Mouse (Mus musculus) megakaryocyte-erythroid progenitor cell, adult 5 weeks (primary cell): Measurements from ENCODE around the gene Recql5. TPM values are rescaled to one million over a fixed set of nuclear protein-coding genes. Genes with fewer than 3 reads are reported as not detected.

Experiments used
- polyA plus RNA-seq: library from polyadenylated mRNA; stranded (reverse); fragments of >175 nt; gene quantifications from 2 replicates; pipeline ENCODE4 v1.2.3, GENCODE M21; 2012

The Recql5 gene
- 20.8 and 23.6 TPM in 2 replicates for polyA plus RNA-seq

GRCm38 (mm10) chr11:115933108-115933746 is at the start of gene Recql5, which contains the start of gene Sap30bp:
Recql5 (minus strand) TSS chr11:115933477.
Sap30bp (plus strand) TSS chr11:115933282.

DNA sequence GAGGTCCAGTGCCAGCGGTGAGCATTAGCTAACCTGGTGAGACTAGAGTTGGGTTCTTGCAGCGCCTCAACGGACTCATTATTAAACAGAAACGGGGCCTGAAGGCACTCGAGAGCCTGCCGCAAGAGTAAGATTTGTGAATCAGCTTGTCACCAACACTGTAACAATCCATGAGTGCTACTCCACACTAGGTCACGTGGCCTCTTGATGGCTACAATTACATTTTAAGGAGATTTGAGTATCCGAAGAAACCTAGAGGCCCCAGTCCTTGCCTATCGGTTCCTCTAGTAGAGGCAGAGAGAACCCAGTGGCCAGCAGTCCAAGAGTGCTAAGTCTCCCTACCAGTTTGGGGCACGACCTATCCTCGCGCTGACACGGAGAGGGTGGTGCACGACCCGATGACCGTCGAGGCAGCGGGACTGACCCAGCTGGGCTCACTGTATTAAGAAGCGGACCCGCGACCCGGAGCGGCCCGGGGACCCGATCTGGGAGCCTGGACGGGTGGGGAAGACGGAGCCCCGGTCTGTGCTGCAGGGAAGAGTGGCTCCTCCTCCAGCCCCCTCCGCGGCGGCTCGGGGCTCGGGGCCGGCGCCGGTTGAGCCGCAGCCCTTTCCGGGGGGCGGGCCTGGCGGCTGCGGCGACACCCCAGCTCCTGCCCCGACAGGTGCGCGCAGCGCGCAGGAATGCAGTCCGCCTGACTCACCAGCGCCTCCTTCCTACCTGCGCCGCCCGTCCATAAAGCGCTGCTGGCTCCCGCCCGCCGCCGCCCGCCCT is 41.2 kb upstream of the Recql5 start, which contains the start of gene Itgb4:
TSS of gene Itgb4 (plus strand) at position 401 of the 774 bp plus-strand sequence.

DNA sequence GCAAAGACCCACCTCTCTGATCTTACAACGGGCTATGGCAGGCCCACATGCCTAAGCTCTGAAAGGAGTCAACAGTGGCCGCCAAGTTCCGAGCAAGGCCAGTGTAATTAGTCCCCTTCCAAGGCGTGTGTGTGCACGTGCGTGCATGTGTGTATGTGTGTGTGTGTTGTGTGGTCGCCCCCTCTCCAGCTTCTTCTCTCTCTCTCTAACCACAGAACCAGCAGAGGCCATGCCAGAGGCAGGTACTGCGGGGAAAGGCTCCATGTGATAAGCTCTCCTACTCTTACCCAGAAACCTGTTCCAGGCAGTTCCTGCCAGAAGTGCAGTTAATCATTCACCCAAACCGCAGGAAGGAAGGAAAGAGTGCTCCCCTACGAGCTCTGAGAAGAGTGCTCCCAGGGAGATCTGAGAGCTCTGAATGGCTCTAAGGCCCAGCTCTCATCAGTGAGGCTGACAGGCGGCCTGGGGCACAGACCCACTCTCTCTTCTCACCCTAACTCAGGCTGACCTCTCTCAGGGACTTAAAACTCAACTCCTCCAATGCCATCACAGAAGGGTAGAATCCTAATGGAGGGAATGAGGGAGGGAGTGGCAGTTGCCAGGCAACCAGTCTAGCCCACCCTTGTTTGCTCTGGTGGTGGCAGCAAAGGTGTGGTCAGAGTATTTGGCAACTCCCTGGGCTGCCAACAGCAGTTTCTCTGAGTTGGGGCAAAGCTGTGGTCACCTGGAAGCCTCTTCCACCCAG is 21.5 kb downstream of the Recql5 start, which contains the start of gene Smim6:
TSS of gene Smim6 (plus strand) at position 386 of the 745 bp plus-strand sequence.

GRCm38 (mm10) chr11:115899486-115900266 is 33.6 kb downstream of the Recql5 start, which contains the start of gene Smim5:
Smim5 (plus strand) TSS chr11:115899966.

DNA sequence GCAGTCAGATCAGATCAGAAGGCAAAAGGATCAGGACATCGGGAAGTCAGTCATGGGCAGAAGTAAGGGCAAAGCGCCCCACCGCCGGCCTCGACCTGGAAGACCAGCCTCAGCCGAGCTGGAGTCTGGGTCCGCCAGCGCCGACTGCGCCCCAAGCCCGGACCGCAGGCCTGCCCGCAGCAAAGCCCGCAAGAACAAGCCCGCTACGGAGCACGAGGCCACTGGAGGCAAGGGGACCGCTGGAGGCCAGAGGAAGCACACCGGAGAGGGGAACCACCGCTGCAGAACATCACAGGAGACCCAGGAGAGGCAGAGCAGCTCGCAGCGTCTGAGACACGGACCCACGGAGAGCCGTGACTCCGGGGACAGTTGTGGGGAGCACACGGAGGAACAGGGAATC is 74.9 kb downstream of the Recql5 start, which contains the start of gene Myo15b:
TSS of gene Myo15b (plus strand) at position 53 of the 400 bp plus-strand sequence.

Other genes starting within 250 kb of the Recql5 start
- 87.8 and 104 TPM in 2 replicates for gene Grb2, start 224.9 kb downstream of the Recql5 start, polyA plus RNA-seq
- 69.4 and 70.7 TPM in 2 replicates for gene Tmem94, start 168.0 kb downstream of the Recql5 start, polyA plus RNA-seq
- gene Caskin2, start 119.8 kb downstream of the Recql5 start, polyA plus RNA-seq, result 20.0 and 25.9 TPM in 2 replicates
- gene Tsen54, start 118.8 kb downstream of the Recql5 start, polyA plus RNA-seq, result 86.5 and 92.0 TPM in 2 replicates
- 12.8 and 20.8 TPM in 2 replicates for gene Llgl2, start 109.4 kb downstream of the Recql5 start, polyA plus RNA-seq
- gene Myo15b, start 75.1 kb downstream of the Recql5 start, polyA plus RNA-seq, result 6.0 and 7.2 TPM in 2 replicates
- 13.3 and 20.5 TPM in 2 replicates for gene Smim5, start 33.5 kb downstream of the Recql5 start, polyA plus RNA-seq
- 0.11 and 0.25 TPM in 2 replicates for gene Smim6, start 21.5 kb downstream of the Recql5 start, polyA plus RNA-seq
- 27.2 and 27.8 TPM in 2 replicates for gene Sap30bp, start 195 bp downstream of the Recql5 start, polyA plus RNA-seq
- gene Itgb4, start 41.2 kb upstream of the Recql5 start, polyA plus RNA-seq, result 0.71 and 1.1 TPM in 2 replicates
- gene Galk1, start 79.2 kb upstream of the Recql5 start, polyA plus RNA-seq, result 84.2 and 104 TPM in 2 replicates
- 1,041 and 1,153 TPM in 2 replicates for gene H3f3b, start 94.5 kb upstream of the Recql5 start, polyA plus RNA-seq
- 52.5 and 55.4 TPM in 2 replicates for gene Unk, start 96.8 kb upstream of the Recql5 start, polyA plus RNA-seq
- gene Unc13d, start 144.5 kb upstream of the Recql5 start, polyA plus RNA-seq, result 87.6 and 108 TPM in 2 replicates
- 310 and 331 TPM in 2 replicates for gene Wbp2, start 153.5 kb upstream of the Recql5 start, polyA plus RNA-seq
- gene Trim47, start 193.7 kb upstream of the Recql5 start, polyA plus RNA-seq, result 10.0 and 18.4 TPM in 2 replicates
- 6.7 and 6.9 TPM in 2 replicates for gene Trim65, start 197.7 kb upstream of the Recql5 start, polyA plus RNA-seq
- gene Mrpl38, start 205.4 kb upstream of the Recql5 start, polyA plus RNA-seq, result 128 and 145 TPM in 2 replicates
- gene Fbf1, start 234.7 kb upstream of the Recql5 start, polyA plus RNA-seq, result 21.1 and 35.1 TPM in 2 replicates